Mouse (Mus musculus): ENCODE results near the gene Pcdh7. TPM values are rescaled to one million over a fixed set of nuclear protein-coding genes. Genes with fewer than 3 reads are reported as not detected.

The Pcdh7 gene
- total and polyA plus RNA-seq, 3 experiments: not detected

DNA sequence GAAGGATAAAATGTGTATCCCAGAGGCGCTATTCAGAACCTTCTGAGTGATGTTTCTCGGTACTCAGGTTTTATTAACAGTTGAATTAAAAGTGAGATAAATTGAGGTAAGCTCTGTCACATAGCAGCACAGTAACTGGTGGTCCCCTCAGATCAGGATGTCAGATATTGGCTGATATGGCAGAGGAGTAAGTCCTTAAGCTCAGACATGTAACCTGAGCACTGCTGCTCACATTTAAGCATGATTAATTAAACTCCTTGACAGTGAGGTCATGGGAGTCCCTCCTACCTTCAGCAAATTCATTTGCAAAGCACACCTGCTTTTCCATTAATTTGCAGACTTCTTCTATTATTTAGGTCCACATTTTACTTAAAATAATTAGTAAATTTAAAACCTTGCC, 102.0 kb downstream of the Pcdh7 start:
- no peaks in the 10 kb centered on the region for H3K79me2 ChIP-seq (ENCODE audit: control insufficient read depth, insufficient read depth, low read length, poor library complexity)
- H3K9ac ChIP-seq (ENCODE audit: control insufficient read depth, low read depth, low read length, poor library complexity, severe bottlenecking): no peak overlapping the region
- no peaks in the 10 kb centered on the region for H3K27me3 ChIP-seq (ENCODE audit: control insufficient read depth in 1 of 2, insufficient read depth in 2 of 2, low read length in 2 of 2)
- H3K4me3 ChIP-seq (ENCODE audit: control insufficient read depth in 1 of 2, insufficient read depth in 1 of 2, low read depth in 2 of 2, low read length in 2 of 2): no peak overlapping the region
- H3K9me3 ChIP-seq (replicated peaks; ENCODE audit: insufficient read depth, low read length): no peaks in the 10 kb centered on the region
- DNase-seq (ENCODE audit: low read depth, low spot score): no peak
- TF ChIP-seq BHLHE40 (IDR thresholded peaks at IDR 0.05; ENCODE audit: borderline replicate concordance, low read depth, low read length): no peak
- TF ChIP-seq MAZ (IDR thresholded peaks at IDR 0.05; ENCODE audit: low read depth, low read length): no peak
- TF ChIP-seq HCFC1 (IDR thresholded peaks at IDR 0.05; ENCODE audit: low read depth, low read length): no peak
- no peak for TF ChIP-seq MEF2A (IDR thresholded peaks at IDR 0.05; ENCODE audit: extremely low read depth, insufficient replicate concordance, low read depth, low read length, poor library complexity, severe bottlenecking)
- no peak for TF ChIP-seq TCF12 (IDR thresholded peaks at IDR 0.05; ENCODE audit: low read depth, low read length)
- no peak for TF ChIP-seq EP300 (IDR thresholded peaks at IDR 0.05; ENCODE audit: low read depth in 1 of 2, low read length in 2 of 2)
- TF ChIP-seq ZC3H11A (IDR thresholded peaks at IDR 0.05; ENCODE audit: low read depth, low read length): no peak
- no peak for TF ChIP-seq CTCF (IDR thresholded peaks at IDR 0.05 in 2 of 3, conservative IDR thresholded peaks at IDR 0.05 in 1 of 3; ENCODE audit: control insufficient read depth in 1 of 3, insufficient read depth in 1 of 3, low read depth in 2 of 3, low read length in 3 of 3, poor library complexity in 1 of 3, severe bottlenecking in 1 of 3)
- no peak overlapping the region for H3K27ac ChIP-seq (ENCODE audit: control insufficient read depth, low read depth, low read length)
- no peaks in the 10 kb centered on the region for H3K36me3 ChIP-seq (ENCODE audit: control insufficient read depth in 1 of 2, insufficient read depth in 2 of 2, low read length in 2 of 2)
- no peaks in the 10 kb centered on the region for H3K4me1 ChIP-seq (ENCODE audit: control insufficient read depth in 1 of 2, insufficient read depth in 2 of 2, low read length in 2 of 2)

DNA sequence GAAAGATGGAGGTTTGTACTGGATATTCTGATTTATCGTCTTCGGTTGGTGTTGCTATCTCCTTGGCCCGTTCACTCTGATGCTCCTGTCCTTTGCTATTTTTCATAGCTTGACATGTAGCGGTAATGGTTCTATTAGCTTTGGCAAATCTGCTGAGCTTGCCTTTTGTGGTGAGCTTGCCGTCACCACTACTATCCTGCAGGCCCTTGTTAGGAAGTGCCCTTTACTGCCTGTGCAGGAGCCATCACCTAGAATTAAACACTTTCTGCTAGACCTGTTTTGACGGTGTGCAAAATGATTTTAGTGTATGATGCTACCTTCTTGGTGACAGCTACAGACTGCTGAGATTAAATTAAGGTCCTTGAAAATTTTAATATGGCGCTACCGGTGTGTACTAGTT, 103.3 kb downstream of the Pcdh7 start:
- DNase-seq (ENCODE audit: low read depth, low spot score): no peak
- H3K27ac ChIP-seq (ENCODE audit: control insufficient read depth, low read depth, low read length): no peak overlapping the region
- no peaks in the 10 kb centered on the region for H3K4me1 ChIP-seq (ENCODE audit: control insufficient read depth in 1 of 2, insufficient read depth in 2 of 2, low read length in 2 of 2)
- TF ChIP-seq ZMIZ1 (IDR thresholded peaks at IDR 0.05; ENCODE audit: low read depth, low read length) (no peak), CHD1 (IDR thresholded peaks at IDR 0.05; ENCODE audit: low read depth, low read length) (no peak), GABPA (IDR thresholded peaks at IDR 0.05; ENCODE audit: low read depth, low read length) (no peak), UBTF (IDR thresholded peaks at IDR 0.05; ENCODE audit: borderline replicate concordance, insufficient read depth, low read depth, low read length) (no peak), POLR2AphosphoS5 (IDR thresholded peaks at IDR 0.05; ENCODE audit: borderline replicate concordance, low read depth, low read length) (no peak), MEF2A (IDR thresholded peaks at IDR 0.05; ENCODE audit: extremely low read depth, insufficient replicate concordance, low read depth, low read length, poor library complexity, severe bottlenecking) (no peak), ZNF384 (IDR thresholded peaks at IDR 0.05; ENCODE audit: low read depth, low read length) (no peak), RAD21 (IDR thresholded peaks at IDR 0.05; ENCODE audit: low read depth, low read length) (no peak), ZC3H11A (IDR thresholded peaks at IDR 0.05; ENCODE audit: low read depth, low read length) (no peak)
- no peaks in the 10 kb centered on the region for H3K9me3 ChIP-seq (replicated peaks; ENCODE audit: insufficient read depth, low read length)
- H3K27me3 ChIP-seq (ENCODE audit: control insufficient read depth in 1 of 2, insufficient read depth in 2 of 2, low read length in 2 of 2): no peaks in the 10 kb centered on the region
- no peak overlapping the region for H3K4me3 ChIP-seq (ENCODE audit: control insufficient read depth in 1 of 2, insufficient read depth in 1 of 2, low read depth in 2 of 2, low read length in 2 of 2)
- H3K9ac ChIP-seq (ENCODE audit: control insufficient read depth, low read depth, low read length, poor library complexity, severe bottlenecking): no peak overlapping the region
- no peaks in the 10 kb centered on the region for H3K36me3 ChIP-seq (ENCODE audit: control insufficient read depth in 1 of 2, insufficient read depth in 2 of 2, low read length in 2 of 2)
- H3K79me2 ChIP-seq (ENCODE audit: control insufficient read depth, insufficient read depth, low read length, poor library complexity): no peaks in the 10 kb centered on the region

Measured in MEL (cell line).